Mouse (Mus musculus) thymus, adult 2 months (tissue): ENCODE results near the gene Oxct2b.

Experiments
- CTCF ChIP-seq: fragments of 200-500 bp; IDR thresholded peaks from 2 replicates; pipeline ENCODE4 v1.5.1; 2012; ENCODE audit warnings: mild to moderate bottlenecking, control low read depth, low read length, moderate library complexity, borderline replicate concordance; ENCODE audit not compliant: control insufficient read depth, poor library complexity, insufficient read depth; ENCODE audit errors: extremely low read depth
- POLR2A ChIP-seq: fragments of 200-500 bp; IDR thresholded peaks from 2 replicates; pipeline ENCODE4 v1.6.1; 2012; ENCODE audit warnings: mild to moderate bottlenecking, low read length, control low read depth, moderate library complexity; ENCODE audit not compliant: control insufficient read depth, poor library complexity, insufficient read depth; ENCODE audit errors: extremely low read depth

- TF ChIP-seq CTCF: no peak
- no peak for TF ChIP-seq POLR2A
Observed at GRCm38 (mm10) chr4:123093064-123093776, 22.8 kb upstream of the Oxct2b start.
